Mouse (Mus musculus) ZHBTc4 (cell line): ENCODE measurements at regions not wholly inside any gene's neighbourhood (a gene's known extent, or its start where the extent isn't known, plus 50 kb on each side); places are given as distances from the start of the nearest gene placed in this dataset.

Experiments
- DNase-seq: peaks from one replicate; pipeline ENCODE4 v3.0.0-alpha.2; 2011; ENCODE audit warnings: low read depth, low spot score

DNA sequence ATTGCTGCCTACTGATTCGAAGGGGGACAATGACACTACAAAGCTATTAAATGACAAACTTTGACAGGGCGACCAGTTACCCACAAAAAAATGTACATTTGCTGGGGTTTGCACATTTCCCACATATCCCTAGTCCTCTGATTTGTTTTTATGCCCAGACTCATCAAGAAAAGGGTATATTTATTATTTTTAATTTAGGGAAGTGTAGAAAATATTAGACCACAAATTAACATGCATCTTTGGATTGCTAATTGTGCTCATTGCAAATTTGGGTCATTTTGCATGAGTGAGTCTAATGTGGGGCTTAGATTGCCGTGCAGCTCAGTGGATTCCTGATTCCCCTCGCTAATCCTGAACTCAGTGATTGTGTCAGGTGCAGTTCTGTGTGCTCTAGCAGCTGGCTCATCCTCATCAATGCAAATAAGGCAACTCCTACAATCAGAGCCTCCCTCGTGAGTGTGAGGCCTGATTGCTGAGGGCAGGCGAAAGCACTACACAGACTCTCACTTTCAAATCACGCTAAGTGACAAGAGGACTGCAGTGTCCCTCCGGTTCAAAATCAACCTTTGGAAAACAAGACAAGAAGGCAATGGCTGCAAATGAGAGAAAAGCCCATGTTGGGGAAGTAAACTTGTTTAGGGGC lies 156.7 kb upstream of the Tmem161b start:
- no peak for DNase-seq

GRCm38 (mm10) chr13:84066211-84066959 lies 155.7 kb upstream of the Tmem161b start:
- DNase-seq: no peak

DNA sequence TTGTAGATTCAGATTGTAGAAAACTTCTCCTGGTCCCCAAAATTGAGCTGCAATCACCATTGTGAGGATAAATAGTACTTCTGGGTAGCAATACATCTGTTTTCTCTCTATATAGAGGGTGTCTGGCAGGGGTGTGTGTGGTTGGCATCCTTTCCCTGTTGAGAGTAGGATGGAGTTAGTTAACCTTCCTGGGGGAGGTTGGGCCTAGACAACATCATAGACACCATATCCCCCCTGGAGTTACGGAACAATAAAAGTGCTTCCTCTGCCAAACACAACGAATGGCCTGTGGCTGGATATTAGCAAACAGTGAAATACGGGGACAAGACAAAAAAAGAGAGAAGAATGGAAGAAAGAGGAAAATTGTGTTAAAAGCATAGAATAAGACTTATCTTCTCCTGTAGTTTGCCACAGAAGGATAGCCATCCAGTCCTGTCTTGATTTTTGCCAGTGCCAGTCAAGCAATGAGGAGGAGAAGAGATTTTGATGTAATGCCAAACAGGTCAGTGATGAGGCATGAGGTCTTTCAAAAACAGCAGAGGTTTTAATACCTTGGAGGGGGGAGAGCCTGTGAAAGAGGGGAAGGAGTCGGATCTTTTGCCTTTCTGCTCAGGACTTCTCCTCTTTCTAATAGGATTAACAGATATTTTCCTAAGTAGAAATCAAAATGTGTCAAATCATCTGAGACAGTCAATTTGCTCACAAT lies 155.0 kb upstream of the Tmem161b start:
- DNase-seq: no peak

- DNase-seq: no peak
Observed at GRCm38 (mm10) chr13:84068365-84068764, 153.7 kb upstream of the Tmem161b start.
